Mouse (Mus musculus) intestine, postnatal 0 days (tissue): ENCODE results near the gene Ticrr. TPM values are rescaled to one million over a fixed set of nuclear protein-coding genes. Genes with fewer than 3 reads are reported as not detected.

ENCODE experiments used
- ATAC-seq: fragments of 200-750 bp; cut with Nextera tagmentation; 2 replicates; pipeline ENCODE4 v1.8.0; 2017; ENCODE audit warnings: mild to moderate bottlenecking, moderate TSS enrichment, moderate library complexity
- H3K27ac ChIP-seq: fragments of 300-500 bp; sonication (generic); 2 replicates; pipeline ENCODE4 v1.5.1; 2014; ENCODE audit warnings: mild to moderate bottlenecking, low read depth, low read length, moderate library complexity
- H3K27me3 ChIP-seq: fragments of 300-500 bp; sonication (generic); replicated peaks from 2 replicates; pipeline ENCODE4 v1.6.1; 2014; ENCODE audit warnings: low read length, mixed read lengths; ENCODE audit not compliant: control insufficient read depth, insufficient read depth
- H3K36me3 ChIP-seq: fragments of 300-500 bp; sonication (generic); 2 replicates; pipeline ENCODE4 v1.6.1; 2014; ENCODE audit warnings: mild to moderate bottlenecking, moderate library complexity; ENCODE audit not compliant: control insufficient read depth, insufficient read depth
- H3K4me1 ChIP-seq: fragments of 300-500 bp; sonication (generic); replicated peaks from 2 replicates; pipeline ENCODE4 v1.6.1; 2014; ENCODE audit warnings: antibody characterized with exemption, low read length, mixed read lengths; ENCODE audit not compliant: control insufficient read depth, insufficient read depth
- H3K4me2 ChIP-seq: fragments of 300-500 bp; sonication (generic); replicated peaks from 2 replicates; pipeline ENCODE4 v1.6.1; 2014; ENCODE audit warnings: low read depth, mild to moderate bottlenecking, moderate library complexity
- H3K4me3 ChIP-seq: fragments of 300-500 bp; sonication (generic); 2 replicates; pipeline ENCODE4 v1.5.1; 2014; ENCODE audit warnings: low read depth, low read length
- H3K9ac ChIP-seq: fragments of 300-500 bp; sonication (generic); 2 replicates; pipeline ENCODE4 v1.6.1; 2014; ENCODE audit warnings: mild to moderate bottlenecking, low read depth, low read length
- H3K9me3 ChIP-seq: fragments of 300-500 bp; sonication (generic); 2 replicates; pipeline ENCODE4 v1.6.1; 2016; ENCODE audit warnings: mixed run types; ENCODE audit not compliant: control insufficient read depth
- CTCF ChIP-seq: sonication (generic); IDR thresholded peaks from 2 replicates; pipeline ENCODE4 v1.5.1; 2016; ENCODE audit warnings: low read depth, mild to moderate bottlenecking, control low read depth, antibody characterized with exemption, moderate library complexity
- WGBS: fragments of 180-500 bp; shearing (Covaris S2); extraction: QIAGEN DNeasy Blood & Tissue Kit; methylation state at CpG from one replicate; pipeline ENCODE4 v1.1.7; 2014; 5-methylcytosine and 5-hydroxymethylcytosine counted together
- polyA plus RNA-seq: library from polyadenylated mRNA; unstranded; fragments of >200 nt; fragmentation: Nextera tagmentation; extraction: Ambion mirVana; gene quantifications from 2 replicates; pipeline ENCODE4 v1.2.1, GENCODE M21; 2015

Gene Ticrr
- polyA plus RNA-seq, 1 experiment from 2014 or later = 1.5 TPM

- Histone ChIP-seq H3K27me3 (peaks cover 32% of the 10 kb centered on the region), H3K4me3 (peak within 1 kb of the TSS; percentile 5; the same call in 1 of the 2 replicates), H3K9me3 (no peaks in the 10 kb centered on the region), H3K4me2 (peak within 1 kb of the TSS; percentile 44; the same call in 1 of the 2 replicates), H3K36me3 (no peaks in the 10 kb centered on the region), H3K27ac (no peak within 1 kb of the TSS), H3K9ac (no peak within 1 kb of the TSS), H3K4me1 (no peaks in the 10 kb centered on the region)
- 7% methylated on average over 33 of the region's 33 CpGs for WGBS
- no peak for ATAC-seq
- TF ChIP-seq CTCF = no peak
Observed at GRCm38 (mm10) chr7:79617418-79617817, 42.6 kb upstream of the Ticrr start, which contains the start of gene Rhcg. TSS of gene Rhcg (minus strand) at chr7:79617657.

GRCm38 (mm10) chr7:79619493-79619892 is 40.5 kb upstream of the Ticrr start:
- WGBS = 56% methylated on average over 4 of the region's 4 CpGs
- Histone ChIP-seq H3K9me3 (no peaks in the 10 kb centered on the region), H3K4me3 (no peak overlapping the region), H3K27ac (no peak overlapping the region), H3K9ac (no peak overlapping the region), H3K36me3 (no peaks in the 10 kb centered on the region), H3K27me3 (peaks cover 27% of the 10 kb centered on the region), H3K4me2 (no peak overlapping the region), H3K4me1 (no peaks in the 10 kb centered on the region)
- ATAC-seq = no peak
- peak; percentile 41; the same call in 1 of the 2 replicates for TF ChIP-seq CTCF

- no peak for ATAC-seq
- Histone ChIP-seq H3K9me3 (no peaks in the 10 kb centered on the region), H3K27ac (no peak overlapping the region), H3K36me3 (no peaks in the 10 kb centered on the region), H3K4me1 (no peaks in the 10 kb centered on the region), H3K9ac (no peak overlapping the region), H3K27me3 (0 out of 2 replicates have a peak, but pooled peaks cover 3% of the 10 kb centered on the region), H3K4me2 (no peak overlapping the region), H3K4me3 (no peak overlapping the region)
- WGBS = 44% methylated on average over 8 of the region's 8 CpGs
- no peak for TF ChIP-seq CTCF
Observed at GRCm38 (mm10) chr7:79623086-79623485, 36.9 kb upstream of the Ticrr start.

- H3K4me2 ChIP-seq = no peak overlapping the region
- no peak for TF ChIP-seq CTCF
- 0 out of 2 replicates have a peak, but pooled peaks cover 3% of the 10 kb centered on the region for H3K27me3 ChIP-seq
- no peak for ATAC-seq
- 71% methylated on average over 5 of the region's 5 CpGs for WGBS
- H3K36me3 ChIP-seq = no peaks in the 10 kb centered on the region
- H3K9me3 ChIP-seq = no peaks in the 10 kb centered on the region
- H3K4me3 ChIP-seq = no peak overlapping the region
- no peak overlapping the region for H3K9ac ChIP-seq
- H3K27ac ChIP-seq = no peak overlapping the region
- H3K4me1 ChIP-seq = no peaks in the 10 kb centered on the region
Observed at GRCm38 (mm10) chr7:79626170-79626569, 33.8 kb upstream of the Ticrr start.

- no peak overlapping the region for H3K4me2 ChIP-seq
- 52% methylated on average over 4 of the region's 4 CpGs for WGBS
- TF ChIP-seq CTCF = no peak
- no peak for ATAC-seq
- H3K9me3 ChIP-seq = no peaks in the 10 kb centered on the region
- no peak overlapping the region for H3K4me3 ChIP-seq
- no peaks in the 10 kb centered on the region for H3K36me3 ChIP-seq
- H3K4me1 ChIP-seq = no peaks in the 10 kb centered on the region
- peaks cover 8% of the 10 kb centered on the region; the same call in 1 of the 2 replicates for H3K27me3 ChIP-seq
- no peak overlapping the region for H3K27ac ChIP-seq
- H3K9ac ChIP-seq = no peak overlapping the region
Observed at GRCm38 (mm10) chr7:79628271-79628913, 31.6 kb upstream of the Ticrr start.

GRCm38 (mm10) chr7:79631773-79632348 is 28.1 kb upstream of the Ticrr start:
- TF ChIP-seq CTCF = no peak
- no peak for ATAC-seq

More at GRCm38 (mm10) chr7:79631773-79632348, 28.1 kb upstream of the Ticrr start:
- no peaks in the 10 kb centered on the region for H3K36me3 ChIP-seq
- H3K27ac ChIP-seq = no peak overlapping the region
- peaks cover 8% of the 10 kb centered on the region for H3K27me3 ChIP-seq
- H3K4me1 ChIP-seq = no peaks in the 10 kb centered on the region
- 17% methylated on average over 13 of the region's 13 CpGs for WGBS
- H3K9ac ChIP-seq = no peak overlapping the region
- H3K4me2 ChIP-seq = no peak overlapping the region
- H3K4me3 ChIP-seq = no peak overlapping the region
- no peaks in the 10 kb centered on the region for H3K9me3 ChIP-seq
